Mouse (Mus musculus) thymus, postnatal 0 days (tissue): ENCODE results near the gene Cep85l. TPM values are rescaled to one million over a fixed set of nuclear protein-coding genes. Genes with fewer than 3 reads are reported as not detected.

Experiments
- DNase-seq: peaks from one replicate; pipeline ENCODE4 v3.0.0-alpha.2; 2015; ENCODE audit warnings: low spot score
- polyA plus RNA-seq: library from polyadenylated mRNA; unstranded; fragments of >200 nt; fragmentation: Nextera tagmentation; extraction: Ambion mirVana; gene quantifications from 2 replicates; pipeline ENCODE4 v1.2.1, GENCODE M21; 2015

Gene Cep85l
- 1.8 and 2.1 TPM in 2 replicates for polyA plus RNA-seq

DNA sequence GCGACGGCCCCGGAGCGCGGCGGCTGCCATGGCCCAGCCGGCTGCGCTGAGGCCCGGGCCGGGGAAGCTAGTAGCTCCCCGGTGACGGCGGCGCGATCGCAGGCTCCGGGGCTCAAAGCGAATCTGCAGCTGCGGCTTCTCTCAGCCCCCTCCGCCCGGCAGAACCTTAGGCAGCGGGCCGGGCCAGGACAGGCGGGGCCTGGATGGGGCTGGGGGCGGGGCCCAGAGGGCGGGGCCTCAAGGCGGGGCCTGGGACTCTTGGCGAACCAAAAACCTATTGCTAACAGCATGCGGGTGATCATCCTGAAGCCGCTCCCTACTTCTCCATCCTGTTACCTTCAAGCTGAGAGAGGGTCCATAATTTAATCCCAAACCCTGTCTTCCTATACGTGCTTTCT lies at the start of gene Cep85l:
Gene Cep85l, minus strand, starts transcription at position 239 of the 398 bp plus-strand sequence.
- DNase-seq, result peak; percentile 86

DNA sequence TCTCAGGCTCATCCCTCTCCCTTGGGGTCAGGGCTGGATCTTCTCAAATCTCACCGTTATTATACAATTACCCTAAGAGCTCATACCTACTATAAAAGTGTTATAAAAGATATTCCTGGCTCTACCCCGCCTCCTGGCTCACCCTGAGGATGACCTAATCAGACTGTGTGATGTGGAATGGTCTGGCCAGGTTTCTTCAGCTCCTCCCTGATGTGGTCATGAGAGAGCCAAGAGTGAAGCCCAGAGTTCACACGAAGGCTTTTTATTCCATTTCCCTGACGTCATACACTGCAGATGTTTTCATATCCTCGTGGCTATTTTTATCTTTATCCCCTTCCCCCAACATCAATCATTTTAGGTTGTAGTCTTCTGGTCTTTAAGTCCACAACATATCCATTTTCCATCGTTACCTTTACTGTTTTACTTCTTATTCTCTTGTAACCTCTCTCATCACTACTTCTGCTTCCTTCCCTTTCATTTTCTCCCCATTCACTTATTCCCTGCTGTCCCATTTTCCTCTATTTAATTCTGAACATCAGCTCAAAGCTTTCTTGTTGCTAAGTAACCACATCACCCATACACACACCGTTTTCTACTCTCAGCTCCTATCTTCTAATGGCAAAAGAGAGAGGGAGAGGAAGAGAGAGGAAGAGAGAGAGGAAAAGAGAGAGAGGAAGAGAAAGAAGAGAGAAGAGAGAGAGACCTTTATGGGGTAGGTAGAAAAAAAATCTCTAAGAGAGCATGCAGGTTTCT lies 49.1 kb upstream of the Cep85l start:
- no peak for DNase-seq

DNA sequence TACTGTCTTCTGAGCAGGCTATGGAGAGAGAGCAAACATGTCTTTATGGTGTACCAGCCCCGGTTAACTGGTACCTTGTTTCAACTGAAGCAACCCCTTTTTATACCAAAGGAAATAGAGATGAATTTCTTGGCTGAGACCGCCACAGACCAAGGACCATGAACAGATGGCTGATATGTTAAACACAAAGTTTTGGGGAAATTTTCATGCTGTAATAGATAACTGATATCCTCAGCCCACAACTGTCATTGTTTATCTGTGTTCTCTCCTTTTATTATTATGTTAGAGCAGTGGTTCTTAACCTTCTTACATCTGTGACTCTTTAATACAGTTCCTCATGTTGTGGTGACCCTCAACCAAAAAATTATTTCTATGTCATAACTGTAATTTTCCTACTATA lies 46.8 kb upstream of the Cep85l start:
- DNase-seq, result no peak

DNA sequence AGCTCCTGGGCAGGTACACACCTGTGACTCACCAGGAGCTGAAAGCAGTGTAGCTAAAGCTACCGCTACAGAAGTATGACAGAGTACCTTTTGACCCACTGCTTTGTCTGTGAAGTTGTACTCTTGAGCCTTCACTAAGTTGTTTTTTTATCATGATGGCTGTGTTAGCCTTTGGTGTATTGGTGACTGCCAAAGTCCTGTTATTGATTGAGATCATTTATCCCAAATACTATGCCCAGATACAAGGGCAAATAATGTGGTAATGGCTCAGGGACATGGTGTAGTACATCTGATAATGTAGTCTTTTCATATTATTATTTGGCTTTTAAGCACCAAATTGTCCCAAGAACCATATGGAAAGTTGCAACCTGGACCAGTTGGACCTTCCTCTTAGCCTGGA lies 43.3 kb upstream of the Cep85l start:
- no peak for DNase-seq

DNA sequence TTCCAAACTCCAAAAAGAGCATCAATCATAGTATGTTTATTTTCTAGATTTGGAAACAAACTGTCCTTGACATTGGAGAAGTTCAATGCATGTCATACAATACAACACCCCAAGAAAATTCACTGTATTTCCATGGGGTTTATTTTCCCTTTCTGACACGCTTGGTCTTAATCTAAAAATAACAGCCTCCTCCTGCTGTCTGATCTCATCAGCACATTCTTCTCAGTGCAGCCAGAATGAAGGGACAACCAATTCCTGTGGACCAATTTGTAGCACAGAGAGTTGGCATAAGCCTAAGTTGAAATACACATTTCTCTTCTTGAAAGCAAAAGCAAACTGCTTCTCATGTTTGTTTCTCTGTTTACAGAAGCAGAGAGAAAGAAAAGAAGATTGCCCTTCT lies 42.5 kb upstream of the Cep85l start:
- DNase-seq, result no peak

DNA sequence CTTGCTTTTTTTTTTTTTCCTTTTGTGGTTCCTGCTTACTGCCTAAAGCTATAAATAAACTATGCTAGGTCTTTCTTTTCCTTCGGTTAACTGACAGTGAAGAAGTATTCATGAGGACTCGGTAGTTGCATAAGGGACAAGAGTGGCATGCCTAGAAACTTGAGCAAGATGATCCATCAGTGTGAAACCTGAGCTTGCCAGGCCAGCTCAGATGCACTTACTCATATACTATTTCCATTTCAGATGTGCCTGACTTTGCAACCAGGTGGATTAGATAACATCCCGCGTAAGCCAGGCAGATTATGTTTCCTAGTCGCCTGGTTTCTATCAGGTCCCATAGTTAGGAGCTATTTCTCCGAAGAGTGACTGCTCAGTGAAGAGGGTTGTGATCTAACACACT lies 41.9 kb upstream of the Cep85l start:
- DNase-seq, result no peak

DNA sequence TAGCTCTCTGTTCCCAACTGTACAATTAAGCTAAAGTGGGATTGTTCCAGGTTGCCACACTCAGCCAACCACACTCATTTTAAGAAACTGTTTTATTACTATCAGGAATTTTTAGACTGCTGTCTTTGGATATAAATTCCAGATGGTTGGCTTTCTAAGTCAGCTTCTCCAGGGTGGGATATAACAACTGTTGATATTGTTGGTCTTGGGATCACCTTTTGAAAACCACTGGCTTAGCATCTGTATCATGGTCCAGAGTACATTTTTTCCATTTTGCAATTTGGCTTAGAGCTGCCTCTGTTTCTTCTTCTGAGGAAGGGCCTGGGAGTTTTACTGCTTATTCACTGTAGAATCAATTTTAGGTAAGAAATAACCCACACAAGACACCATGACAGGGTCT lies 40.3 kb upstream of the Cep85l start:
- no peak for DNase-seq

DNA sequence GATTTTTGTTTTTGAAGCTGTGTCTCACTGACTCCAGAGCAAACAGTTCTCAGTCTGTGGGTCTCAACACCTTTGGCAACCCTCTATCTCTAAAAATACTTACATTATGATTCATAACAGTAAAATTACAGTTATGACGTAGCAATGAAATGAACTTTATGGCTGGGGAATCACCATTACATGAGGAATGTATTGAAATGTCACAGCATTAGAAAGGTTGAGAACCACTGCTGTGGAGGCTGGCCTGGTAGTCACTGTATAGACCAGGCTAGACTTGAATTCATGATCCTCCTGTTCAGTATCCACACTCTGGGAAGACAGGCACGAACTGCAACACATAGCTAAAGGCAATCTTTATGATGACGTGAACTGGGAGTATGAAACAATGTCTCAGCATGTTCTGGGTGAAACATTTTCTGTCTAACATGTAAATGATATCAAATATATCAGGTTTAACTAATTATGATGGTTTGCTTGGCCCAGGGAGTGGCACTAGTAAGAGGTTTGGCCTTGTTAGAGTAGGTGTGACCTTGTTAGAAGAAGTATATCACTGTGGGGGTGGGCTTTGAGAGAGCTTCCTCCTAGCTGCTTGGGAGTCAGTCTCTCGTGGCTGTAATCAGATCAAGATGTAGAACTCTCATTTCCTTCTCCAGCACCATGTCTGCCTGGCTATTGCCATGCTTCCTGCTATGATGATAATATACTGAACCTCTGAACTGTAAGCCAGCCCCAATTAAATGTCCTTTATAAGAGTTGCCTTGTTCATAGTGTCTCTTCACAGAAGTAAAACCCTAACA lies 39.6 kb upstream of the Cep85l start:
- DNase-seq, result no peak

DNA sequence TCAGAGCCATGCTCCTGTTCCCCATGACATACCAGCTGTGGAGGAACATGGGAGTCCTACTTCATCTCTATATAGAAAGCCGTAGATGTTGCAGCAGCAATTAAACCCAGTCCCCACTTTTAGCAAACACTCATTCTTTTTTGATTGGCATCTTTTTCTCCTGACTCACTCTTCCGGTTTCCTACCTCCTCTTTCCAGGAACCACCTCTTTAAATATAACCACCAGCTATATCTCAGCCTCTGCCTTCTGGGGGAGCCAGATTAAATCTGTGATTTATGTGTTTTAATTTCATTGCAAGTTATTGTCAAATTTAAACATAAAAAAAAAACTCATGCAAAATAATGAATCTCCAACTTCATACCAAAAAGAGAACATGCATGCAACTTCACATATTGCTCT lies 37.3 kb upstream of the Cep85l start:
- DNase-seq, result no peak

DNA sequence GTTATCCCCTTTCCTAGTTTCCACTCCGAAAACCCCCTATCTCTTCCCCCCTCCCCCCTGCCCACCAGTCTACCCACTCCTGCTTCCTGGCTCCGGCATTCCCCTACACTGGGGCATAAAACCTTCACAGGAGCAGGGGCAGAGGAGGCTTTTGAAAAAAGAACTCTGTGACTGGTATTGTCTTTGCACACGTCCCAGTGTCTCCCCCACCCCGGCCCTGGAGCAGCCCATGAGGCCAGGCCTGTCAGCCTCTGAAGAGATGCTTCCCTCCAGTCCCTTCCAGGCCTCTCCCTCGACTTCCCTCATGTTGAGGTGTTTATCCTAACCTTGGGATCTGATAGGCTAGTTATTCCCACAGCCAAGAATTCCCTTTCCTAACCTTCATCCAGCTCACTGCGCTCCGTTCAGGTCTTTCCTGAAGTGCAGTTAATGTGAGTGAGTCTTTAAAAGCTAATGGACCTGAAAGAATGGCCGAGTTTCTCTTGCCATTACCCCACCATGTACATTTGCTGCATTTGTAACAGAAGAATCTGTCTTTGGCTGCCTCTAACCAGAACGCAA lies 36.5 kb upstream of the Cep85l start:
- no peak for DNase-seq

DNA sequence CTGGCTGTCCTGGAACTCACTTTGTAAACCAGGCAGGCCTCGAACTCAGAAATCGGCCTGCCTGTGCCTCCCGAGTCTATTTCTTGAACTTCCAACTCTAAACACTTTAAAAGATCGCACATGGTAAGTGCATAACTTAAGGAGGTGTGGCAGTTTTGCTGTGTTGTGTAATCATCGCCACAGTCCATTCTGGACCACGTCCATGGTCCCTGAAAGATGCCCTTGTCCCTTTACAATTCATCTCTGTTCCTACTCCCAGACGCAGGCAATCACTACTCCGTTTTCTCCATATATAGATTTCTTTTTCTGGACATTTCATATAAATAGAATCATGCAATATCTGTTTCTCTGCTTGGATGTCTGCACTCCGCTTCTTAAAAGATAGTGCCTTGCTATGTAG lies 35.5 kb upstream of the Cep85l start:
- no peak for DNase-seq

DNA sequence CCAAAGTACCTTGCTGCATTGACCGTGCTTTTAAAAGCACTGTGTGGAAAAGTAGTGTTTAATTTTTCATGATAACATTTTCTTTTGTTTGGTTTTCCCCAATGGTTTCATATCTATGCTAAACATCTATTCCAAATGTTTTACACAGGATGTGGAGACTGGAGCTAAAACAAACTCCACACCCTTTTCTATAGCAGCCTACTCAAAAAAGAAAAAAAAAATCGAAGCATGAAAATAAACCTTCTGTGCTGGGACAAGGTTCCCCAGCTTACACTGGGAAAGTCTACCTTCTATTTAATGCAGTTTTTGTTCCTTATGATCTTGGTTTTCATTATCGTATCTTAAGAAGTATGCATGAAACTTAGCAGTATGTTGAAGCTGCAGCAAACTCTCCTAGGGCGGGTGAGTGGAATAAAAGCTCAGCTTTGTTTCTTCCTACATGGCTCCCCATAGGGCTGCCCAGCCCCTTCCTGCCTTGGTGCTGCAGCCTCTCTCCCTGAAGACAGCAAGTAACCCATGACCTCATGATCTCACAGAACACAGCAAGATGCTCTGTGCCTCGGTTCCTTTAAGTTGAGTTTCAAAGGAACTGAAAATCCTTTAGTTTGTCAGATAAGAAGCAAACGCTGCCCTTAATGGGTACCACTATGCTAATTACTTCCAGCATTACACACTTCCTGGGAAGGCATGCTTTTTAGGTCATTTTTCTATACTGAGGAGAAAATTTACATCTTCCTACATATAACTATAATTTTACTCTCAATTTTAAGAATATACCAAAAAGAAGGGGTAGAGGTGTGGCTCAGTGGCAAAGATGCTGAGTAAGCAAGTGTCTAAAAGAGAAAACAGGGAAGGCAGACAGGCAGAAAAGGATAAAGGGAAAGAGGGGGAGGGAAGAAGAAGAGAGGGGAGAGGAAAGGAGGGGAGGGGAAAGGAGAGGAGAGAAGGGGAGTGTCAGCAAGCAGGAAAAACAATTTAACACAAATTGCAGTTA lies 34.6 kb upstream of the Cep85l start:
- DNase-seq, result no peak

DNA sequence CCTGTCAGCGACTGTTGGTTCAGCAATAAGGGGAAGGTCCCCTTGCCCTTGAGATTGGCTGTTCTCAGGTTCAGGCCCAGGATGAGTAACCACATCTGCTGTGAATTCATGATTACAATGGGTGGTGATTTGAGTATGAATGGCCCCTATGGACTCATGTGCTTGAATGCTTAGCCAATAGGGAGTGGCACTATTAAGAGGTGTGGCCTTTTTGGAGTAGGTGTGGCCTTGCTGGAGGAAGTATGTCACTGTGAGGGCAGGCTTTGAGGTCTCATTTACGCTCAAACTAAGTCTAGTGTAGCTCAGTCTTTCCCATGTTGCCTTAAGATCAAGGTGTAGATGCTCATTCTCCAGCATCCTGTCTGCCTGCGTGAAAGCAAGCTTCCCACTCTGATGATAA lies 33.2 kb upstream of the Cep85l start:
- DNase-seq, result no peak

DNA sequence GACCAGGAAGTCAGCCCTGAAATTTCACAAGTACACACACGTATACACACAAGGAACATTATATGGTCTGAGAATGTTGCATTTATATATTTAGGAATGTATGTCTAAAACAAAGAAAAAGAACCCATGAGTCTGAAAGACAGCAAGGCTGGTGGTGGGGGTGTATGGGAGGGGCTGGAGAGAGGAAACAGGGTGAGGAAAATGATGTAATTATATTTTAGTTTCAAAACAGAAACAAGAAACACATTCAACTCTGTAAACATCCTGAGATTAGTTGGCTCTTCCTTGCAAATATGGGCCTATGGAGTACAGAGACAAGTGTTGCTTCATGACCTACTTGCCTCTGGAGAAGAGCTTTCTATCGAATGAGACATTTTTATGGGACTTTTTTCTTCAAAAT lies 32.4 kb upstream of the Cep85l start:
- DNase-seq, result no peak

DNA sequence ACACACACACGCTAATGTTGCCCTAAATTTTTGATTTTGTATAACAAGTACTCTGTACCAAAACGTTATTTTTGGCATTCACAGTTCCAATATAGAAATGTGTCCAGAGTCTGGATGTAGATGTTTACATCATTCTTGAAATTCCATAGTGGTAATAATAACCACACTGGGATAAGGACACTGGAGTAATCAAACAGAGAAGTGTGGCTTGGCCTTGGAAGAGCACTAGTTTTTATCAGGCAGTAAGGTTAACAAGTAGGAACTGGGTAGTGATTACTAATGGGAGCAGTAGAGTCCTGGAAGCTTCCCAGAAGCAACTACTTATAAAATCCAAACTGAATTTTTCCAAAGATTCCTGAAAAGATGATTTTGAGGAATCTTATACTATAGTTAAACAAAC lies 31.1 kb upstream of the Cep85l start:
- DNase-seq, result no peak

DNA sequence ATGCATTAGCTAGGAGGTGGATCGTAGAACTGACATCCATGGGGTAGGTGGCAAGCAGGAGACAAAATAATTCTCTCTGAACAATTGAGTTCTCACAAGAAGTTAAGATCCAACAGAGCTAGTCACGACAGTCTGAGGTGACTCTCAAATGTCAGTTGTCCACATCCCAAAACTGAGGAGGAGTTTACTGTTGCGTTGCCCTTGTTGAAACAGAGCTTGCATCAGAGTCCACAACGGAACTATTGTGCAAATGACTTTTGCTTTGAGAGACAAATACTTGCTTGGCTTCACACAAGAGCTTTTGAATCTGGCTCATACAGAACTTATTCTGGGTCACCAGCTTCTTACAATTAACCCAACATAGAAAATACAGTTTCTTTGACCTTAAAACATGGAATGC lies 27.7 kb upstream of the Cep85l start:
- DNase-seq, result no peak

DNA sequence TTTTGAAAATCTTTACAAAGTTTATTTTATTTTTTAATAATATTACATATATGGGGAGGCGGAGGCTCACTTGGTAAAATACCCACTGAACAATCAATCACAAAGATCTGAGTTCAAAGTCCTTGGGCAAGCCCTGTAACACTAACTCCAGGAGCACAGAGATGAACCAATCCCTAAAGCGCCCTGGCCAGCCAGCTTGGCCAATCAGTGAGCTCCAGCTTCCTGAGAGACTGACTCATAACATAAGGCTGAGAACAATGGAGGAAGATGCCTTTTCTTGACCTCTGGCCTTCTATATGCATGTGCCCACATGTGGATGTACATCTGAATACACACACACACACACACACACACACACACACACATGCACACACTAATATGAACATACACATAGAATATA lies 27.1 kb upstream of the Cep85l start:
- DNase-seq, result no peak

DNA sequence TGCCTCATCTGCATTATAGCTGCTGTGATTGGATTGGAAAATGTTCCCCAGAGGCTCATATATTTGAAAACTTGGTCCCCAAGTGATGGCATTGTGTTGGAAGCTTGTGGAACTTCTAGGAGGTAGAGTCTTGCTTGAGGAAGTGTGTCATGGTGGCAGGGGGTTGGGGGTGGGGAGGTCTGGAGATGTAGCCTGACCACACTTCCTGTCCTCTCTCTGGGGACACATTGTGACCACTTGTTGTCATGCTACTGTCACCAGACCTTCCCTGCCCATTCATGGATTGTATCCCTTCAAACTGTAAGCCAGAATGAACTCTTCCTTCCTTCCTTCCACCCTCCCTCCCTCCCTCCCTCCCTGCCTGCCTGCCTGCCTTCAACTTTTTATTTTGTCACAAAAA lies 22.5 kb upstream of the Cep85l start:
- no peak for DNase-seq

DNA sequence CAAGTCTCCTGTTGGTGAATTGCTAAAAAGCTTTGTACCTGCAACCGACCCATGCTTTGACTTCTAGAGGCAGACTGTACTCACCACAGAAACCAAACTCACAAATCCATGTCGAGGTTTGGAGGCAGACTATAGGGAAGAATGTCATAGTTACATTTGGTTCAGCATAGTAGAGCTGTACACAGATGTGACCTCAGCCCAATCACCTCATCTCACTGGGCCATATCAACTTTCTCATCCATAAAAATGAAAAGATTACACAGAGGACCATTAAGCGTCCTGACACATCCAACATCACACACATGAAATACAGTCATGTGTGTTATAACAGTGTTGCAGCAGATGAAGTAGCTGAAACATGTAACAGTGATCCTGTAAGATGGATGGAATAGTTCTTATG lies 19.3 kb upstream of the Cep85l start:
- DNase-seq, result no peak

DNA sequence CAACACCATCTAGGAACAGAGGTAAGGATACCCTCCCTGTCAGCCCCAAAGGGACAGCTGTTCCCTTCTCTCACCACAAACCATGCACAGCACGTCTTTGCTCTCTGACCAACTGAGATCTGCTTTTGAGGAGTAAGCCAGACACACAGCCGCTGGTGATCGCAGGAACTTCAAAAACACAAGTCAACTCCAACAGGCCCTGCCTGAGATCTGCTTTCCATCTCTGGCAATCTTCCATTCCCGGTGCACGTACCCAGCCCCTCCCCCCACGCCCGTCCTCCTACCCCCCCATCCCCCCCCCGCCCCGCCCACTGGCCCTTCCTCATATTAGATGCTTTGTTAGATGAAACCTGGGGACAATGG lies 18.8 kb upstream of the Cep85l start:
- DNase-seq, result no peak

DNA sequence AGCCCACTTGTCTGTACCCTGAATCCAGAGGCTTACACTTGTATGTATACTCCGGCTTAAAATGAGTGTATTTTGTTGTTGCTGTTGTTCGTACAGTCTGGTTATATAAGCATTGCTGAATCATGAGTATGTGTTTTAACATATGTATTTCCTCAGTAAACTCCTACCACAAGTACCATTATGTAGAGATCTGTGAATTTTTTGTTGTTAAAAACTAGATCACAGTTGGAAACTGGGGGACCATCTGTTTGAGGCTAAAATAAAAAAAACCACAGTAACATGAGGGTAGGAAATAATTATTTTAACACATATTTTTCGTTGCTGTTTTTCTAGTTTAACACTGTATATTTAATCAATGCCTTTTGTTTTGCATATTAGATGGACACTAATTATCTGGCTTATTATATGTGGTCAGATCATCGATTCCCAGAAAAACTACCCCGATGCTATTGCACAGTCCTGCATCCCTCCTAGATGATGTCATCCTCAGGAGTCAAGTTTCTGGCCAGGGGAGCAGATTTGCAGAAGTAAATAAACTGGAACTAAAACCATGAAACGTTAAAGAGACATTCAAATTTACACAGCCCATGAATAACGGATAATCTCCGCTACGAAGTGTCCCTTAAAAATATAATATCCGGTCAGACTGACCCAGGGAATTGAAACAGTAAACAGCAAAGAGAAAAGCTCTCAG lies 18.2 kb upstream of the Cep85l start:
- no peak for DNase-seq
